Comparison of ENCODE assay signal across 12 mouse cellular contexts in genomic region chr2:164952448-164952847, GRCm38 (mm10). TPM values are rescaled to one million over a fixed set of nuclear protein-coding genes. Genes with fewer than 3 reads are reported as not detected.
DNase-seq lines count a peak whose midpoint lies in the region; ATAC-seq and TF ChIP-seq lines count a peak whose summit lies in the region.
"Had no signal": no experiment of that assay in that cellular context is flagged by ENCODE, and none has a peak within 500 bp of the region (broad histone marks: within the 10 kb centered on the region; RNA-seq: fewer than 3 reads in every experiment).

No protein-coding gene starts in this region.

- no peaks in the 10 kb centered on the region for H3K9me3 ChIP-seq in liver, embryonic 14.5 days (ENCODE audit: control insufficient read depth, low read length)
- no peaks in the 10 kb centered on the region for H3K9me3 ChIP-seq in liver, embryonic 12.5 days (replicated peaks)
- H3K9me3 ChIP-seq in CH12.LX (replicated peaks; ENCODE audit: low read length): peaks cover 22% of the 10 kb centered on the region
- H3K9me3 ChIP-seq: embryonic facial prominence, embryonic 12.5 days; forebrain, embryonic 10.5 days; liver, embryonic 15.5 days had no signal

- H3K4me2 ChIP-seq in liver, embryonic 14.5 days (ENCODE audit: low read depth): no peak overlapping the region
- no peak overlapping the region for H3K4me2 ChIP-seq in liver, embryonic 12.5 days
- no peak overlapping the region for H3K4me2 ChIP-seq in CH12.LX (ENCODE audit: insufficient read depth, low read depth, poor library complexity, severe bottlenecking)
- H3K4me2 ChIP-seq: liver, embryonic 15.5 days had no signal

- H3K27me3 ChIP-seq in liver, embryonic 14.5 days (ENCODE audit: control insufficient read depth, insufficient read depth, low read length): peaks cover 38% of the 10 kb centered on the region
- H3K27me3 ChIP-seq in liver, embryonic 12.5 days (replicated peaks): peaks cover 94% of the 10 kb centered on the region
- H3K27me3 ChIP-seq in CH12.LX (replicated peaks): peaks cover 80% of the 10 kb centered on the region

- H3K9ac ChIP-seq in liver, embryonic 14.5 days (replicated peaks): no peak overlapping the region
- no peak overlapping the region for H3K9ac ChIP-seq in liver, embryonic 12.5 days
- no peak overlapping the region for H3K9ac ChIP-seq in CH12.LX (ENCODE audit: insufficient read depth, low read depth)
- H3K9ac ChIP-seq: embryonic facial prominence, embryonic 12.5 days; liver, embryonic 15.5 days had no signal

- H3K4me3 ChIP-seq in liver, embryonic 14.5 days (ENCODE audit: insufficient read depth in 1 of 2, low read depth in 2 of 2, low read length in 2 of 2): no peak overlapping the region
- no peak overlapping the region for H3K4me3 ChIP-seq in liver, embryonic 12.5 days
- H3K4me3 ChIP-seq in CH12.LX (replicated peaks in 1 of 3; ENCODE audit: low read depth in 2 of 3, low read length in 2 of 3, poor library complexity in 1 of 3): no peak overlapping the region
- H3K4me3 ChIP-seq in bone marrow macrophage, adult 2 months (ENCODE audit: insufficient read depth, low read length): no peak overlapping the region
- H3K4me3 ChIP-seq: embryonic facial prominence, embryonic 12.5 days; liver, embryonic 15.5 days had no signal

- in situ Hi-C loops in CH12.LX (cut with MboI; ENCODE audit: low pct_ligation_motif_present, low pct_unique_long_range_greater_than_20kb, low sequenced_read_pairs): loop anchor here (10.0 kb wide), 1 partner anchor 332 kb away; the partner anchor contains the start of gene Slc35c2

- TF ChIP-seq RAD21 in CH12.LX (IDR thresholded peaks at IDR 0.05; ENCODE audit: low read depth, low read length): peak; percentile 4; the same call in 1 of the 2 replicates

- H3K79me2 ChIP-seq in CH12.LX (replicated peaks; ENCODE audit: control insufficient read depth, extremely low read depth, insufficient read depth, poor library complexity, severe bottlenecking): no peaks in the 10 kb centered on the region

- peak; percentile 6 to 43 for DNase-seq in cerebellum, postnatal 14 days
- DNase-seq in liver, embryonic 14.5 days (ENCODE audit: low read depth in 3 of 3, low spot score in 3 of 3): no peak
- no peak for DNase-seq in CH12.LX (ENCODE audit: extremely low read depth)
- no peak for DNase-seq in layer of hippocampus, postnatal 25 days (ENCODE audit: extremely low spot score in 1 of 2, low spot score in 1 of 2)
- DNase-seq: adrenal gland, postnatal 14 days; heart, postnatal 36 days had no signal

- no peak for ATAC-seq in cerebellum, adult (ENCODE audit: insufficient number of reproducible peaks, low FRiP score, low TSS enrichment)
- ATAC-seq in liver, embryonic 14.5 days (ENCODE audit: insufficient read depth): no peak
- ATAC-seq in liver, embryonic 12.5 days: no peak

- TF ChIP-seq EP300 in liver, embryonic 14.5 days (IDR thresholded peaks at IDR 0.05; ENCODE audit: low read depth): no peak
- TF ChIP-seq EP300 in CH12.LX (IDR thresholded peaks at IDR 0.05; ENCODE audit: low read length): no peak

- WGBS in liver, embryonic 14.5 days (ENCODE audit: insufficient replicate concordance): 25% methylated on average over 13 of the region's 13 CpGs
- WGBS in liver, embryonic 12.5 days (ENCODE audit: insufficient replicate concordance): 25% methylated on average over 13 of the region's 13 CpGs

- TF ChIP-seq CTCF in liver, embryonic 14.5 days (IDR thresholded peaks at IDR 0.05; ENCODE audit: low read depth): peak; percentile 32; the same call in 1 of the 2 replicates
- peak in 1 of 2 experiments; percentile 53; a peak in 2 of 4 replicates for TF ChIP-seq CTCF in CH12.LX (conservative IDR thresholded peaks at IDR 0.05 in 1 of 2, IDR thresholded peaks at IDR 0.05 in 1 of 2; ENCODE audit: low read depth in 2 of 2, low read length in 2 of 2)
- TF ChIP-seq CTCF in bone marrow macrophage, adult 2 months (IDR thresholded peaks at IDR 0.05; ENCODE audit: low read depth, low read length): 0 out of 2 replicates have a peak, but pooled peaks have one; percentile 4

- no peaks in the 10 kb centered on the region for H3K36me3 ChIP-seq in liver, embryonic 14.5 days (replicated peaks; ENCODE audit: control insufficient read depth, insufficient read depth, low read depth)
- no peaks in the 10 kb centered on the region for H3K36me3 ChIP-seq in liver, embryonic 12.5 days
- H3K36me3 ChIP-seq in CH12.LX (replicated peaks in 1 of 2; ENCODE audit: control insufficient read depth in 1 of 2, insufficient read depth in 1 of 2, low read length in 1 of 2): no peaks in the 10 kb centered on the region
- H3K36me3 ChIP-seq: embryonic facial prominence, embryonic 12.5 days; forebrain, embryonic 10.5 days; liver, embryonic 15.5 days had no signal

- no peak for TF ChIP-seq POLR2A in CH12.LX (IDR thresholded peaks at IDR 0.05; ENCODE audit: low read depth, low read length)
- TF ChIP-seq POLR2A in bone marrow macrophage, adult 2 months (IDR thresholded peaks at IDR 0.05; ENCODE audit: borderline replicate concordance, low read depth, low read length): no peak

- no peaks in the 10 kb centered on the region for H3K4me1 ChIP-seq in liver, embryonic 14.5 days (replicated peaks; ENCODE audit: control insufficient read depth in 2 of 2, insufficient read depth in 2 of 2, low read length in 1 of 2)
- peaks cover 15% of the 10 kb centered on the region for H3K4me1 ChIP-seq in liver, embryonic 12.5 days
- H3K4me1 ChIP-seq in CH12.LX (ENCODE audit: control insufficient read depth in 1 of 2, insufficient read depth in 2 of 2): peaks cover 9 to 17% of the 10 kb centered on the region in 2 experiments
- peaks cover 7% of the 10 kb centered on the region for H3K4me1 ChIP-seq in bone marrow macrophage, adult 2 months (ENCODE audit: control insufficient read depth, insufficient read depth, low read length)

- dilution Hi-C loops in CH12.LX (cut with MboI; ENCODE audit: extremely low pct_ligation_motif_present, extremely low pct_unique_long_range_greater_than_20kb, low sequenced_read_pairs): no loop called here

- H3K27ac ChIP-seq in liver, embryonic 14.5 days: no peak overlapping the region
- no peak overlapping the region for H3K27ac ChIP-seq in liver, embryonic 12.5 days
- no peak overlapping the region for H3K27ac ChIP-seq in CH12.LX (ENCODE audit: insufficient read depth, low read depth)
- H3K27ac ChIP-seq in bone marrow macrophage, adult 2 months (ENCODE audit: insufficient read depth, low read depth, low read length): no peak overlapping the region
- H3K27ac ChIP-seq: embryonic facial prominence, embryonic 12.5 days; liver, embryonic 15.5 days had no signal

TF ChIP-seq in CH12.LX, 34 proteins besides CTCF, POLR2A, EP300 and RAD21:
- peak; percentile 18; the same call in 1 of the 2 replicates for TF ChIP-seq SMC3 (IDR thresholded peaks at IDR 0.05; ENCODE audit: low read depth, low read length)
- no peak for TF ChIP-seq USF1 (IDR thresholded peaks at IDR 0.05; ENCODE audit: low read depth, low read length)

RNA-seq across cellular contexts. Expression of gene Slc12a5, which starts 8.2 kb away (rescaled TPM):
- 0.42 and 0.60 TPM in 2 replicates for polyA plus RNA-seq in liver, embryonic 14.5 days (2012; rRNA removed)
- 0.10 and 0.24 TPM in 2 replicates for polyA plus RNA-seq in liver, embryonic 14.5 days (2014; fragmentation: Nextera tagmentation; extraction: Ambion mirVana)
- 0.50 and 0.63 TPM in 2 replicates for polyA plus RNA-seq in liver, embryonic 12.5 days (2016; fragmentation: Nextera tagmentation; extraction: Ambion mirVana)
- total RNA-seq in CH12.LX (2012; rRNA removed): 0.30 and 0.34 TPM in 2 replicates
- total RNA-seq in CH12.LX (2014; rRNA removed): 0.05 and 0.18 TPM in 2 replicates
- polyA plus RNA-seq in CH12.LX (2012; ENCODE audit: insufficient read length, low read depth): 0.71 and 0.83 TPM in 2 replicates
- polyA plus RNA-seq in bone marrow macrophage, adult 2 months (2012; ENCODE audit: insufficient read depth, insufficient read length, missing spikeins): not detected in 2 replicates
- total RNA-seq in layer of hippocampus, postnatal 25 days (2021): 100 to 1,000 TPM; 366 to 382 TPM

RNA-seq across cellular contexts. Expression of gene Mmp9, which starts 11.9 kb away (rescaled TPM):
- polyA plus RNA-seq in liver, embryonic 14.5 days (2012; rRNA removed): 0.97 and 1.00 TPM in 2 replicates
- 0.76 and 1.2 TPM in 2 replicates for polyA plus RNA-seq in liver, embryonic 14.5 days (2014; fragmentation: Nextera tagmentation; extraction: Ambion mirVana)
- polyA plus RNA-seq in liver, embryonic 12.5 days (2016; fragmentation: Nextera tagmentation; extraction: Ambion mirVana): 1.9 TPM in 2 replicates
- total RNA-seq in CH12.LX (2012; rRNA removed): not detected in 2 replicates
- not detected in 2 replicates for total RNA-seq in CH12.LX (2014; rRNA removed)
- polyA plus RNA-seq in CH12.LX (2012; ENCODE audit: insufficient read length, low read depth): not detected in 2 replicates
- 0.70 and 1.4 TPM in 2 replicates for polyA plus RNA-seq in bone marrow macrophage, adult 2 months (2012; ENCODE audit: insufficient read depth, insufficient read length, missing spikeins)
- 1 to 10 TPM; 1.5 to 1.8 TPM for total RNA-seq in layer of hippocampus, postnatal 25 days (2021)

RNA-seq across cellular contexts. Expression of gene Zfp335, which starts 40.9 kb away (rescaled TPM):
- polyA plus RNA-seq in liver, embryonic 14.5 days (2012; rRNA removed): 8.8 and 10.1 TPM in 2 replicates
- polyA plus RNA-seq in liver, embryonic 14.5 days (2014; fragmentation: Nextera tagmentation; extraction: Ambion mirVana): 4.0 and 5.2 TPM in 2 replicates
- 10.5 and 11.2 TPM in 2 replicates for polyA plus RNA-seq in liver, embryonic 12.5 days (2016; fragmentation: Nextera tagmentation; extraction: Ambion mirVana)
- total RNA-seq in CH12.LX (2012; rRNA removed): 12.0 and 14.4 TPM in 2 replicates
- 5.0 and 5.2 TPM in 2 replicates for total RNA-seq in CH12.LX (2014; rRNA removed)
- 13.1 and 16.5 TPM in 2 replicates for polyA plus RNA-seq in CH12.LX (2012; ENCODE audit: insufficient read length, low read depth)
- 14.0 and 14.5 TPM in 2 replicates for polyA plus RNA-seq in bone marrow macrophage, adult 2 months (2012; ENCODE audit: insufficient read depth, insufficient read length, missing spikeins)
- 10 to 100 TPM; 23.3 to 29.1 TPM for total RNA-seq in layer of hippocampus, postnatal 25 days (2021)

Comparison
In these comparisons a context has a peak if more than half of its experiments do, and no peak if none do; other contexts are left out.
1. DNase-seq: peak in cerebellum, postnatal 14 days (2 of 2); none in liver, embryonic 14.5 days (0 of 3), CH12.LX (single experiment) and layer of hippocampus, postnatal 25 days (0 of 2).